Mouse (Mus musculus) bone marrow, adult 2 months (tissue): ENCODE data around the gene Gm28051.

Experiments used
- CTCF ChIP-seq: fragments of 200-500 bp; IDR thresholded peaks from 2 replicates; pipeline ENCODE4 v1.5.1; 2011; ENCODE audit warnings: low read length, control low read depth; ENCODE audit not compliant: control insufficient read depth, insufficient read depth
- POLR2A ChIP-seq: fragments of 200-500 bp; IDR thresholded peaks from 2 replicates; pipeline ENCODE4 v1.6.1; 2011; ENCODE audit warnings: low read depth, mild to moderate bottlenecking, control low read depth, low read length, borderline replicate concordance; ENCODE audit not compliant: control insufficient read depth

DNA sequence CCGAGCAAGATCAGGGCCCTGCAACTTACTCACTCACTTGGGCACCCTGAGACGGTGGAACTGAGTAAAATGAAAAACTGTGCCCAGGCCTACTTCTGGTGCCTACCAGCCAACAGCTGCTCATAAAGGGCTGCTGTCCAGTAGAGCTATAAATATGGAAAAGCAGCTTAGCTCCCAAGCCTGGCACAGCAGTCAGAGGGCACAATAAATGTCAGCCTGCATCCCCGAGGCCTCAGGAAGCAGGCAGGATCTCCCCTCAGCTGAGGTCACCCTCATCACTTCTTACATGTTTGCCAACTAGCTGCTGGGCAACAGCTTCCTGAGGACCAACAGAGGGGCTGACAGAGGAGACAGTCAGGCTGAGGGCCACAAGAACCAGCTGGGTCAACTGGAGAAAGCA, 80.5 kb downstream of the Gm28051 start:
- TF ChIP-seq CTCF (no peak), POLR2A (no peak)
